Mouse (Mus musculus): ENCODE data around the gene Noxo1.
A peak's percentile ranks its signal among the peaks of the same experiment; 100 is the strongest.
"Not testable (repeated sequence)": the region's sequence is repeated elsewhere in the genome, so short reads cannot be mapped to it uniquely, and the experiment has no call there.

Gene Noxo1

GRCm38 (mm10) chr17:24696011-24696697 is at the start of gene Noxo1, which contains the start of gene Gfer:
Gene Noxo1 (plus strand): TSS chr17:24696234.
Gene Gfer (minus strand): TSS chr17:24696156.
- peak; percentile 83 to 89 for DNase-seq (ENCODE audit: low spot score in 2 of 2)

- no peak for DNase-seq (ENCODE audit: low spot score in 2 of 2)
Measured at GRCm38 (mm10) chr17:24646381-24646780, 49.7 kb upstream of the Noxo1 start.

DNA sequence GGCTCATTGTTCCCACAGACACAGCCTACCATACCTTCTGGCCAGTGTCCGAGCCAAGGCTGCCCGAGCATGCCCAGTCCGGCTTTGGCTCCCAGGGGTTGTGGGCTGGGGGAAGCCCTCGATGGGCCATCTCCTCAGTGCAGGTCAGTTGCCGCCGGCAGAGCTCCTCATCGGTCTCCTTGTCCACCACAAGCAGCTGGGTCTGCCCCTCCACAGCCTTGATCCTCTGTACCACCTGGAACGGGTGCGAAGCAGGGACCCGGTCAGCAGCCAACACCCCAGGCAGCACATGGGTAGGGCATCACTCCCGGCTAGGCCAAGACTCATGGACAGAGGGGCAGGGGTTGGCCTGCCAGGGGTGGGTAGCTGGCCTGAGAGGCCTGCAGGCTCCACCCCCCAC is 48.5 kb upstream of the Noxo1 start:
- DNase-seq (ENCODE audit: low spot score in 2 of 2): no peak

DNA sequence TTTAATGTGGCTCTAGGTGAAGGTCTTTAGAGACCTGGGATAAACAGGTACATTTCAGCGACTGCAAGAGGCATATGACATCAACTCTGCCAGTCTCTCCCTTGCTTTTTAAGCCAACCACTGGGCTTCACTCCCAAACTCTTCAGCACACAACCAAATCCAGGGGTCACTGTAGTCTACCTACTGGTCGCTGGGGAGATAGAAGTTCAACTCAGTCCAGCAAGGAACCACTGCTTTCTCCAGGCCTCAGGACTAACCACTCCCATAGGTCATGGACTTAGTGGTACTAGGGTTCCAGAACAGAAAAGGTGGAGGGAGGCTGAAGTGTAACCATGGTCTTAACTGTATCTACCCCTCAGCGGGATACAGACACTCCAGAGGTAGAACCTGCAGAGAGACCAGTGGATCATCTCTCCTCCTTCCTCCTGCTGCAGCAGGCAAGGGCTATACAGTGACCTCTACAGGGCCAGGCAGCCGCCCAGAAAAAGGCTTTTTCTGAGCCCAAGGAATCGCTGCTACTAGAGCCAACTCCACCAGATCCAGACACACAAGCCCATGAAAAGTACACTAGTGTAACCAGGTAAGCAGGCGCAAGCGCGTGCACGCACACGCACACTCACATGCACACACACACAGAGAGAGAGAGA is 47.2 kb upstream of the Noxo1 start:
- DNase-seq (ENCODE audit: low spot score in 2 of 2): no peak

DNA sequence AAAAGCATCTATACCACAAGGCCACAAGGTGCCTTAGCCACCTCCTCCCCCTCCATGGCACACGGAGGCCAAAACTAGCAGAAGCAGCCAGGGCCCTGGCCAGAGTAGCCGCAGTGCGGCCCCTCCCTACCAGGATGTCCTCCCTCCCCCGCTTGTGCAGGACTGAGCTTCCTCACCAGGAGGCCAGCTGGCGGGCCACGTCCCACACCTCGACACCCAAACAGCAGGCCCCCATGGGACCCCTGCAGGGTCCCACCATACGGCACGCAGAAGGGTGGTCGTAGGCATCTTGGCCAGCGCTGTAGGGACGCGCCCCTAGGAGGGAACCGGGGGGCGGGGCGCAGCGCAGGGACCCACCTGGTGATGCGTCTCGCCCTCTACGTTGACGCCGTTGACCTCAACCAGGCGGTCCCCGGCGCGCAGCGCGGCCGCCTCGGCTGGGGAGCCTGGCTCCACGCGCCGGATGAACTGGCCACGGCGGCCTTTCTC is 46.4 kb upstream of the Noxo1 start:
- DNase-seq (ENCODE audit: low spot score in 2 of 2): peak; percentile 48 to 50

- peak; percentile 51 to 54 for DNase-seq (ENCODE audit: low spot score in 2 of 2)
Measured at GRCm38 (mm10) chr17:24650070-24650616, 45.9 kb upstream of the Noxo1 start, which contains the start of gene Slc9a3r2. Gene Slc9a3r2 (minus strand): TSS chr17:24650327.

- DNase-seq (ENCODE audit: low spot score in 2 of 2): no peak
Measured at GRCm38 (mm10) chr17:24650766-24651165, 45.3 kb upstream of the Noxo1 start.

DNA sequence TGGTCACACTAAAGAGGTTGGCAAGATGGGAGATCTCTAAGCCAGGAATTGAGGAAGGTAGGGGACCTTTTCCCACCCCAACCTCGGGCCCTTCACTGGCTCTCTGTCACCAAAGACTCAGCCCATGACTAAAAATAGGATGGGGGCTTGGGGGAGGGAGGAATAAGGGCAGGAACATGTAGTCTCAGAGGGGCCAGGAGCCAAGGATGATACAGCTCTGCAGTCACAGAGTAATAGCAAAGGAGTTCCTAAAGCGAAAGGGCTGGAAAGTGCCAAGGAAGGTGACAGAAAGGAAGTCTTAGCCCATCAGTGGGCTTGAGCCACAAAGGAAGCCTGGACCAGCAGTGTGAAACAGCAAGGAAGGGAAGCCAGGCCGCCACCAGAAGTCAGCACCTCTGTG is 44.2 kb upstream of the Noxo1 start:
- no peak for DNase-seq (ENCODE audit: low spot score in 2 of 2)

- DNase-seq (ENCODE audit: low spot score in 2 of 2): peak; percentile 67 to 73
Measured at GRCm38 (mm10) chr17:24653967-24654710, 41.9 kb upstream of the Noxo1 start.

DNA sequence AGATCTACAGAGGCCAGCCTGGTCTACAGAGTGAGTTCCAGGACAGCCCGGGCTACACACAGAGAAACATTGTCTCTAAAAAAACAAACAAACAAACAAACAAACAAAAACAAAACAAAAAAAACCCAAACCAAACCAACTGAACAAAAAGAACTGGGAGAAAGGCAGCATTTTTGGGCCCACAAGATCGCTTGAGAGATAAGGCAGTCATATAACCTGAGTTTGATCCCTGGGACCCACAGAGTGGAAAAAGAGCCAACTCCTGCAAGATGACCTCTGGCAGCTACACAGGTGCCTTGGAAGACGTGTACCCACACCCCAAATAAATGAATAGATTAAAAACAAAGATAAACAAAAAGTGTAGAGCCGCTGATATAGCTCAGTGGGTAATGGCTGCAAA is 41.1 kb upstream of the Noxo1 start:
- DNase-seq (ENCODE audit: low spot score in 2 of 2): no peak

DNA sequence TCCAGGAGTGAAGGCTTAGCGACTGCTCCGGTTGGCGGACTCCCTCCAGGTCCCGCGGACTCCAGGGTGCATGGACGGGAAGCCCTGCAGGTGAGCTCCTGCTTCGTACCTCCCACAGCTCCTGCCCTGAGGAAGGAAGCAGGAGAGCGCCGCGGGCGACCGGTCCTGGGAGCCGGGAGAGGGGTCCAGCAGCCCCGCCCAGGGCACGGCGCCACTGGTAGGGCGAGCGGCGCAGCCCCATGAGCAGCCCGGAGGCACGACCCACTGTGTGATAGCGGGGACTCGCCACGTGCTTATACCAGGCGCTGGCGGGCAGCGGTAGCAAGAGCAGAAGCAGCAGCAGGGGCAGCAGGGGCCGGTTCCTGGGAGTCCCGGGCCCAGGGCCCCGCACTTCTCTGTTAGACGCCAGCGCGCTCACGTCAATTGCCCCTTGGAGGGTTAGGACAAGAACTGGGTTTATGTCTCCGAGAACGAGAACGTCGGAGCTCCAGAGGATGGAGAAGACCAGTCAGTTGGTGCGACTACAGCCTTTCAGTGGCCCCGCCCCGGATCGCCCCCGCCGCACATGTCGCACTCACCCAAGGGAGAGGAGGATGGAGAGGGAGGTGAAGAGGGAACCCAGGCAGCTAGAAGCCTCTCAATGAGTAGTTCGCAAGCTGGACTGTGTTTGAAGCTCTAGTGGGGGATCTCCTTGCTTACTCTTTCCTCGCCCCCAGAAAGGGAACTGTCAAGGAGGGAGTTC is 37.8 kb upstream of the Noxo1 start, which contains the start of gene Npw:
Gene Npw (minus strand): TSS at position 441 of the 742 bp plus-strand sequence.
- DNase-seq (ENCODE audit: low spot score in 2 of 2): no peak

- DNase-seq (ENCODE audit: low spot score in 2 of 2): not testable (repeated sequence)
Measured at GRCm38 (mm10) chr17:24667011-24667410, 29.0 kb upstream of the Noxo1 start.

DNA sequence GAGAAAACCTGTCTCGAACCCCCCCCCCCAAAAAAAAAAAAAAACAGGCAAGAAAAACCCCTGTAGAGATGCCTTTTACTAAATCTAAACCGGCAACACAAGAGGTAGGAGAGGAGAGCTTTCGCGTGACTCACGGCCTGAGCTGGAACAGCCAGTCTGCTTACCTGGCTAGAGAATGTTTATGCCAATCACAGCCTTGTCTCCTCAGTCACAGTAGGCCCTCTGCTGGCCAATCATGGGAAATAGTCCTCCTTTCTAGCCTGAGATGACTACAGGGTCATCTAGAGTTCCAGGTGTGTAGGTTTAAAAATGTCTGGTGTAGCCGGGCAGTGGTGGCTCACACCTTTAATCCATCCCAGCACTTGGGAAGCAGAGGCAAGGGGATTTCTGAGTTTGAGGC is 28.6 kb upstream of the Noxo1 start:
- peak; percentile 65 to 79 for DNase-seq (ENCODE audit: low spot score in 2 of 2)

GRCm38 (mm10) chr17:24669214-24669544 is 26.9 kb upstream of the Noxo1 start:
- DNase-seq (ENCODE audit: low spot score in 2 of 2): not testable (repeated sequence)

- DNase-seq (ENCODE audit: low spot score in 2 of 2): peak; percentile 92 to 94
Measured at GRCm38 (mm10) chr17:24669545-24670245, 26.3 kb upstream of the Noxo1 start, which contains the start of gene Zfp598. Gene Zfp598 (plus strand): TSS chr17:24669687.

GRCm38 (mm10) chr17:24670246-24670844 is 25.7 kb upstream of the Noxo1 start:
- DNase-seq (ENCODE audit: low spot score in 2 of 2): no peak

DNA sequence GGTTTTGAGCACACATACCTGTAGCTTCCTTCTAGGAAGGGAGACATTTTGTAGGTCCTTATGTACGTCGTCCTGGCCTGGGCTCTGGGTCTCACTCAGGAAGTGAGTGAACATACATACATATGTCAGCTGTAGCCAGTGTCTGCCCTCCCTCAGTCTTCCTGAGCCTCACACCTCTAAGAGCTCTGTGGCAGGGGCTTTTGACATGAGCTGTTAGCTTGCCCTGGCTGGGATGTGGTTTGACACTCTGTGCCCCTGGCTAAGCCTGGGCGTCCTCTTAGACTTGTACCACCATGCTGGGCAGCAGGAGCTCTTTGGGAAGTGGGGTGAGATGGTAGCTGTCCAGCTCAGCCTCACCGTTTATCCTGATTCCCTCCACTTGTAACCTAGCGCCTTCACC is 24.7 kb upstream of the Noxo1 start:
- no peak for DNase-seq (ENCODE audit: low spot score in 2 of 2)

GRCm38 (mm10) chr17:24672141-24672540 is 23.9 kb upstream of the Noxo1 start:
- DNase-seq (ENCODE audit: low spot score in 2 of 2): peak in 1 of 2 experiments; percentile 50

- DNase-seq (ENCODE audit: low spot score in 2 of 2): no peak
Measured at GRCm38 (mm10) chr17:24674277-24674676, 21.8 kb upstream of the Noxo1 start.

DNA sequence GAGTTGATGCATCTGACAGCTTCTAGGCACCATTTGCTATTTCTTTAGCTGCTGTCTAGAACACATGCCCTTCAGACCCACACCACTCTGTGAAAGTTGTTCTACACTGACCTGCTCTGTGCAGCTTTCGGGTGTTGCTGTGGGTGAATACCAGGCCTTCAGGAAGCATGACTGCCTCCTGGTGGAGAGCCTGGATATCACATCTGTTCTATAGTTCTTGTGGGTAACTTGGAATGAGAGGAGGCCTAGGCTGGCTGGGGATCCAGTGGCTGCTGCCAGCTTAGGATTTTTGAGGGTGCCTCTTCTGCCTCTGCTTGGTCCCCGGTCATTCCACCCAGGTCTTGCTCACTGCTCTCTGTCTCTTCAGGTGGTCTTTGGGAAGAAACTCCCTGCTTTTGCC is 19.8 kb upstream of the Noxo1 start:
- peak; percentile 53 to 59 for DNase-seq (ENCODE audit: low spot score in 2 of 2)

Data from urinary bladder, postnatal 36 days (tissue).